Mouse (Mus musculus) regulatory T cell (primary cell): Measurements from ENCODE around the gene Cgref1.

Source experiments
- in situ Hi-C: fragments of 300-600 bp; cut with MboI, MseI; formaldehyde crosslinking; loops from one replicate; pipeline ENCODE4 v1.15.1; 2025; ENCODE audit warnings: high pct_unique_total_duplicates

The Cgref1 gene

DNA sequence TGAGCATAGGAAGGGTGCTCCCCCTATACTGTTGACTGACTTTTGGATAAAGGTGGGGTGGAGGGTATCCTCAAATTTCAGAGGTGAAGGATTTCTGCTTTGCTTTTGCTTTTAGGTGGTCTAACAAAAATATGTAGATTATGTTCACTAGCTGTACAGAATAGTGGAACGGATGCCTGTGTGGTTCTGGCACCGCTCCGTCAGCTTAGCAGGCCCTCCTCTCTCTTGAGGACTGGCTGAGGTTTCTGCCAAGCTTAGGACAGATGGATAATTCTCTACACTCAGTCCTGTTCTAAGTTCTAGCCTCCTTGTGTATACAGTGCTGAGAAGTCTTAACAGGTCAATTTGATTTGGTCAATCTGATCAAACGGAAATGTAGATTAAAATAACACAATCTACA is 5.1 kb upstream of the Cgref1 start:
- in situ Hi-C loops = no loop called here

DNA sequence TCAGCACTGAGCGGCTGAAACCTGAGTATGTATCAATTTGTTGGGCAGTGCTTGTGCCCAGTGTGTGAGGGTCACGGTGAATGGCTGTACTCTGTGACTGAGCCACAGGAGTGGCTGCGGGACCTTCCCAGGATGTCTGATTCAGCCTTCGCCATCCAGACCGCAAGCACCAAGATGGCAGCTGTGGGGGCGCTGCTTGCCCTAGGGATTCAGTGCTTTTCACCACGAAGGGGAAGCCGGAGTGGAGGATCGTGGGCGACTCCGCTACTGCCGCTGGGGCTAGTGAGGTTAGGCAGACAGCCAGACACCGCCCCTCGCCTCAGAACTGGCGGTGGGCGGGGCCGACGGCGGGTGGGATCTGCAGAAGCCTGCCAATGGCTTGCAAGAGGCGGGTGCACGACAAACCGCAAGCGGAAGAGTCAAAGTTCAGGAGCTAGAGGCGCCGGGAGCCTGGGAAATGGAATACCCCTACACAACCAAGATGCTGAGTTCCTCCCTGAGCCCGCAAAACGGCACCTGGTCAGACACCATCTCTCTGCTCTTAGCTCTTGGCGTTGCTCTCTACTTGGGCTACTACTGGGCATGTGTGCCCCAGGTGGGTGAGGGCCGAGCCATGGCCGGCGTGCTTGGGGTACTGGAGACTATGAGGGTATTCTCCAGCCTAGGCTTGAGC is 4.4 kb upstream of the Cgref1 start:
- in situ Hi-C loops = no loop called here

DNA sequence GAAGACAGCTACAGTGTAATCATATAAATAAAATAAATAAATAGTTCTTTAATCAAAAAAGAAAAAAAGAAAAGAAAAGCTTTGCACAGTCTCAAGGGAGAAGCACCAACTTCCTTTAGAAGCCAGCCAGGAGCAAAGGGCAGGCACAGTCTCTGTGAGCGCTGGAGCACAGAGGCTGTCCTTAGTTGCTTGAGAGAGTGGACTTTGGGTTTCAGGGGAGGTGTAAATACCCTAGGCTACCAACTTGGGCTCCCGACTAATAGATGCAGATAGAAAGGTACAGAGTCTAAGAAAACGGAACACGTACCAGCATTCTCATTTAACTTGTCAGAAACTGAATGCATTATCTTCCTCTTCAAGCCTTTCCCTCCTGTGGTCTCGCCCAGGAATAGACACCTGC is 3.2 kb upstream of the Cgref1 start:
- in situ Hi-C loops = no loop called here

DNA sequence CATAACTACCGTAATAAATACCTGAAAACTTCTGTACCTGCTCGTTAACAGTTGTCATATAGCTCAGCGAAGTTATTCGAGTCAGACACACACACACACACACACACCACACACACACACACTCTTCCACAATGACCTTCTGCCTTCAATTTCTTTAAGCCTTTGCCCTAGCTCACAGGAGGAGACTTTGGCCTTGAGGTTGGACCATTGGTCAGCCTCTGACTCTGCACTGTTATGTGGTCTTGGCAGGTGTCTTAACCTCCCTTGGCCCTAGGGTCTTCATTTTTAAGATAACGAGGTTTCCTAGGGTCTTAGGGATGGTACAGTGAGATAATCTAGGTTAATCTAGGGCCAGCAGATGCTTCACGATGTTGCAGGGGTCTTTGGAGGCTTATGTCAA is 1.0 kb downstream of the Cgref1 start:
- in situ Hi-C loops = no loop called here

DNA sequence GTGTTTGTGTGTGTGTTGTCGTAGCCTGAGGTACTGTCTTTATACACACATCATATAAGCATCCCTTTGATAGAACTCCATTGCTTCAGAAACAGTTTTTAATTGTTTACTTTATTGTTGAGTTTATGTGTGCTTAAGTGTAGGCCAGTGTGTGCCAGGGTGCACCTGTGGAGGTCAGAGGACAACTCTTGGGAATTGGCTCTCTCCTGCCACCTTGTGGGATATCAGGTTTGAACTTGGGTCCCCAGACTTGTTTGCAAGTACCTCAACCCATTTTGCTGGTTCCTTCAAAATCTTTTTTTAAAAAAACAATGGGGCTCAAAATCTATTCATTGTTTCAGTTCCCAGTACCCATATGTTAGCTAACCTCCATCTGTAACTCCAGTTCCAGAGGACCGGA is 2.4 kb downstream of the Cgref1 start:
- in situ Hi-C loops = no loop called here

DNA sequence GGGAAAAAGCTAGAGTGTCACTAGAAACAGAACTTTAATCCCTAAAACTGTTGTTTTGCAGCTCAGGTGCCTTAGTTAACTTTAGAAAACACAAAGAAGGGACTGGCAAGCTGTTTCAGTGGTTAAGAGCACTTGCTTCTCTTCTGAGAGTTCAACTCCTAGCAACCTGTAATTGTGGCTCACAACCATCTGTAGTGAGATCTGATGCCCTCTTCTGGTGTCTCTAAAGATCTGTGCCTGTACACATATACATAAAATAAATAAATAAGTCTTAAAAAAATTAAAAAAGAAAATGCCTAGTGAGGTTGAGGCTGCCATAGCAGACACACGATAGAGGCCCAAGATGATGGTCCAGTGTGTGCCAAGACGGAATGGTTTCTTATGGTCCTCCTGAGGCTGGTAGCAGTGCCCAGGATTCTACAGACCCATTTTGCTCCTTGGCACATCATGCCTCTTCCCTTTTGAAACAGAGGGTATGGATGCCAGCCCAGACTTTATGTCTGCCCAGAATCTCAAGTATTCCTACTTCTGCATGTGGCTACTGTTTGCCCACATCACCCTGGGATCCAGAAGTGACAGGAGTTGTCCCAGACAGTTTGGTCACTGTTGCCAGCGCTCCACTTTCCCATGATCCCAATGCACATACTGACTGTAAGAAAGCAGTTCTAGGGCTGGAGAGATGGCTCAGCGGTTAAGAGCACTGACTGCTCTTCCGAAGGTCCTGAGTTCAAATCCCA is 10.5 kb downstream of the Cgref1 start:
- in situ Hi-C loops = loop anchor here (5.0 kb wide), 1 partner anchor 57 kb away; no protein-coding TSS in a partner anchor

DNA sequence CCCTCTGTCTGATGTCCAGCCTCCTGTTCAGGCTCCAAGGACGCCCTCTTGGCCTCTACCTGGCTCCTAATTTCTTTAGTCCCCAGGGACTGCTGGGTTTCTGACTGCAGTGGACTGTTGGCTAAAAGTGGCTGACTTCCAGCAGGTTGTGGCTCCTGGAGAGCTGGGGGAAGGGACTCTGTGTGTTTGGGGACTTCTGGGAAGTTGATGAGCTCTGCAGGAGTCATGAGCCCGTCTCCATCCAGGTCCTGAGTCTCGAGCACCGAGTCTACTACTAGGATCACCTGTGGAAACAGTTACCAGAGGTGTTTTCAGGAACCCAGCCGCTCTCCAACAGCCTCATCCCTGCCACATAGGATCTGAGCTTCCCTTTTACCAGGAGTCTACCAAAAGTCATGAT is 11.7 kb downstream of the Cgref1 start:
- in situ Hi-C loops = loop anchor here (5.0 kb wide), 1 partner anchor 59 kb away; no protein-coding TSS in a partner anchor

DNA sequence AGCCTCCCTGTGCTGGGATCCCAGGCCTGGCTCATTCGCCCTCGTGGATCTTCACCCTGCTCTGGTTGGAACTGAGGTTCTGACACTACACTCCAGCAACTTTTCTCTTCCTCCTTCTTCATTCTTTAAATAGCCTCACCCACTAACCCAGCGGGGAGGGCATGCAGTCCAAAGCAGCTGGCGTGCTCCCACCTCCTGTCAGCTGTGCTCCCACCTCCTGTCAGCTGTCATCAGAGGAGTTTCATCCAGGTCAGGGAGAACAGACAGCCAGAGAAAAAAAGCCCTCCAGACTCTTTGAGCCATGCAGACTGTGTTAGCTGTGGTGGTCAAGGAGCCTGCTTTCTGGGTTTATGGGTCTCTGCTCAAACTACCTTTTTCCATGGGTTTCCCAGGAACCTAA is 14.0 kb downstream of the Cgref1 start:
- in situ Hi-C loops = loop anchor here (5.0 kb wide), 1 partner anchor 61 kb away; no protein-coding TSS in a partner anchor

DNA sequence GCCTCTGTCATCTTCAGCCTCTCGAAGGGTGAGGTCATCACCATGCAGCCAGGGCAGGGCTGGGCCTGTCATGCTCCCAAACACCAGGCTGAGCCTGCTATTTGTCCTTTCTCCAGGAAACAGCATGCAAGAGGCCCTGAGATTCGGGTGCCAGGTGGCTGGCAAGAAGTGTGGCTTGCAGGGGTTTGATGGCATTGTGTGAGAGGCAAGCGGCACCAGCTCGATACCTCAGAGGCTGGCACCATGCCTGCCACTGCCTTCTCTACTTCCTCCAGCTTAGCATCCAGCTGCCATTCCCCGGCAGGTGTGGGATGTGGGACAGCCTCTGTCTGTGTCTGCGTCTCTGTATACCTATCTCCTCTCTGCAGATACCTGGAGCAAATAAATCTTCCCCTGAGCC is 14.5 kb downstream of the Cgref1 start:
- in situ Hi-C loops = loop anchor here (5.0 kb wide), 1 partner anchor 61 kb away; no protein-coding TSS in a partner anchor

DNA sequence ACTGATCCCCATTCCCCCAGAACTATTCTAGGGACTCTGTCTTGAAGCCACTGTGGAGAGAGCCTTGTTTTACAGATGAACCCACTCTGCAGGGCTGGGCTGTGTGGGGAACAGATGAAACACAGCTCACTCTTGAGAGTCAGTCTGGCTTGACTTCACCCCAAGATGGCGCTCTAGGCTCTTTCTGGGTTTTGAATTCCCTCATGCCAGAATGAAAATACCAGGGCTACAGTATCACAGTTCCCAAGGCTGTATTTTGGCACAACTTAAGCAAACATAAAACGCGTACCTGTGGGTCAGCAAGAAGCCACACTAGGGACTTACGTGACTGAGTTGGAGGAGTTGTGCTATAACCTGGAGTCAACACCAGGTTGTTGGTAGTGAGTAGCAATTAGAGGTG is 15.3 kb downstream of the Cgref1 start:
- in situ Hi-C loops = loop anchor here (5.0 kb wide), 1 partner anchor 62 kb away; no protein-coding TSS in a partner anchor

DNA sequence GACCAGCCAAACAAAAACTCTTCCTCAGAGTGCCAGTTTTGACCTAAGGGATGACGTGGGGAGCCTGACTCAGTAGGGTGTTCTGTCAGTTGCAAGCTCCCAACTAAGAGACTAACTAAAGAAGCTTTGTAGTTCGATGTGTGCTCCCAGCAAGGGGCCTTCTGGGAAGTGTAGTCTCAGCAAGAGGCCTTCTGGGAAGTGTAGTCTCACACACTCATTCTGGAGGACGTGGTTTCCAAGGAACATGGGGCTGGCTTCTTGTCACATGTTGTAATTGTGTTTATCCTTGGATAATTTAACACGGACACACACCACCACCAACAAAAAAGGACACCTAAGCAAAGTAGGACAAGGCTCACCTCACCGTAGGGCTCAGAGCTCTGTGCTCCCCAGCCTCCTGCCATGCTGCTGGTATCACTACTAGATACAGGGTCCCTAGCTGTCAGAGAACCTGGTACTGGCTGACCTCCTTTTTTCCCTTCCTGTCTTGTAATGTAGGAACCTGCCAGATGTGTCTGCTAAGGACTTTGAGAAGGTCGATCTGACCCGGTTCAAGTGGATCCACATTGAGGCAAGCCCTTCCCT is 17.4 kb downstream of the Cgref1 start:
- in situ Hi-C loops = no loop called here

DNA sequence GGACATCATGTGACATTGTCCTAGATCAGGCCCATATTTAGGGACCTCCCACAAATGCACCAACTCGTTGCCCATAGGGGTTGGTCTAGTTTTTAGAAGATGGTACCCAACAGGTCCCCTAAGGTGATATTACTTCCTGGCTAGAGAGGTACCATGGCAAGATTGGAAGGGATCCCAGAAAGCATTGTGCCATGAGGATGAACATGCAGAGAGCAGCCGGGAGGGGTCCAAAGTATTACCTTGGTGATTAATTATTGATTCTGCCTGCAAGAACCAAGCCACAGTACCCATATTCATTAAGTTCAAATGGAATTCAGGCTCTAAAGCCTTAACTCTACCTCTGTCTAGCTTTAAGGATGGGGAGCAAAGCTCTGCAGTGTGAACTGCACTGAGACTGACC is 19.3 kb downstream of the Cgref1 start:
- in situ Hi-C loops = no loop called here

DNA sequence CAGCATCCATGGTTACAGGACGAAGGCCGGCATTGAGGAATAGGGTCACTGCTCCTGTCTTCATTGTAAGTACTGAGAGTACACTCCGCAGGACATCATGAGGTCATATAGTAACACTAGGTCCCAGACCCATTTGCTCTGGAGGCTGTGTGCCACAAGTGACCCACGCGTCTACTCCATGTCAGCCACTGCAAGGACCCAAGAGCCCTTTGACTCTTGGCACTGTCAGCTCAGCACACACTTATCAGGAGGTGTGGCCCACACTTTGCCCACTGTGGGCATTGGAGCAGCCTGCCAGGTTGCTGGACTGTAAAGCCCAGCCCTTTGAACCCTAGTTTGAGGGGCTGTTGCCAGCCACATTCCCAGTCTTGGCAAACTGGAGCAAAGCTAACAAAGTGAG is 20.2 kb downstream of the Cgref1 start:
- in situ Hi-C loops = no loop called here

DNA sequence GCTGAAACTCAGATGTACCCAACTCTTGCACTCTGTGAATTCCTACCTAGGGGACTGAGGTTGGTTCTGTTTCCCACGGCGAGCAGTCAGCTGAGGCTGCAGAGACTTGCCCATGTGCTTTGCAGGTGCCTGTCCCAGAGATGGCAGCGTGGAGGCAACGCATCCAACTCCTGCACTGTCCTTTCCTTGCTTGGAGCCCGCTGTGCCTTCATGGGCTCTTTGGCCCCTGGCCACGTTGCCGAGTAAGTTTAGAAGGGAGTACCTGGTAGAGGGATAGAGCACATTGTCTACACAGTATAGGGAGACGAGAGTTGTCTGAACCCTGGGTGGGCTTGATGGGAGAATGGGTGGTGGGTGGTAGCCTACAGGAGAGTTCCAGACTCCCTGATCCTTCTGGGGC is 20.8 kb downstream of the Cgref1 start:
- in situ Hi-C loops = no loop called here

DNA sequence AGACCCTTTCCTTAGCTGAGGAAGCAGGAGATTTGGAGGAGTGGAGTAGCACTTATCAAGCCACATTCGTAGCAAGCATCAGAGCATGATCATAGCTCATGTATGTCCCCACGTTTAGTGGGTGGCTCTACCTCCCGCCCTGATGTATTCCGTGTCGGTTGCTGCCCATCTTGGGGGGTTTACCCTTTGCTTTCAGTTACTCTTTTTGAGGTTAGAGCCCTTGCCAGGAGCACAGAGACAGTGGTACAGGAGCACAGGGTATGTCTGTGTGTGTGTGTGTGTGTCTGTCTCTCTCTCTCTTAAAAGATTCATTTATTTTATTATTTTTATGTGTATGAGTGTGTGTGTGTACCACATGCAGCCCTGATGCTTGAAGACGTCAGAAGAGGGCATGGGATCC is 22.3 kb downstream of the Cgref1 start:
- in situ Hi-C loops = no loop called here

DNA sequence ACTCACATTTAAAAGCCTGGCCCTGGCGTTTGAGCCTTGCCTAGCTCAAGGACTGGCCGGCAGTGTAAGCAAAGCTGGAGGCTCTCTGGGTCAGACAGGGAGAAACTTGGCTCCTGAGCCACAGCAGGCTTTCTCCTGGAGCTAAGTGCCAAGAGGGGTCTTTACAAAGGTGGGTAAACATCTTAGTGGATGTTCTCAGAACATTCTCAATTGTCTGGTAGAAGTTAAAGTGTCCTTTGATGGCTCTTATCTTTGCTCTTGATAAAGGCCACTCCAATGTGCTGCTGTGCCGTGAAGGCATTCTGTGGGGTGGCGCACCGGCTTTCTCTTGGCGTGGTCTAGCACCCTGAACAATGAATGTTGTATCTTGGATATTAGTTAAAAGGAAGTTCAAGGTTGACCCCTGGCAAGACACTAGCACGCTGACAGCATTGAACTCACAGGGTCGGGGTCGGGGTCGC is 22.8 kb downstream of the Cgref1 start:
- in situ Hi-C loops = no loop called here

DNA sequence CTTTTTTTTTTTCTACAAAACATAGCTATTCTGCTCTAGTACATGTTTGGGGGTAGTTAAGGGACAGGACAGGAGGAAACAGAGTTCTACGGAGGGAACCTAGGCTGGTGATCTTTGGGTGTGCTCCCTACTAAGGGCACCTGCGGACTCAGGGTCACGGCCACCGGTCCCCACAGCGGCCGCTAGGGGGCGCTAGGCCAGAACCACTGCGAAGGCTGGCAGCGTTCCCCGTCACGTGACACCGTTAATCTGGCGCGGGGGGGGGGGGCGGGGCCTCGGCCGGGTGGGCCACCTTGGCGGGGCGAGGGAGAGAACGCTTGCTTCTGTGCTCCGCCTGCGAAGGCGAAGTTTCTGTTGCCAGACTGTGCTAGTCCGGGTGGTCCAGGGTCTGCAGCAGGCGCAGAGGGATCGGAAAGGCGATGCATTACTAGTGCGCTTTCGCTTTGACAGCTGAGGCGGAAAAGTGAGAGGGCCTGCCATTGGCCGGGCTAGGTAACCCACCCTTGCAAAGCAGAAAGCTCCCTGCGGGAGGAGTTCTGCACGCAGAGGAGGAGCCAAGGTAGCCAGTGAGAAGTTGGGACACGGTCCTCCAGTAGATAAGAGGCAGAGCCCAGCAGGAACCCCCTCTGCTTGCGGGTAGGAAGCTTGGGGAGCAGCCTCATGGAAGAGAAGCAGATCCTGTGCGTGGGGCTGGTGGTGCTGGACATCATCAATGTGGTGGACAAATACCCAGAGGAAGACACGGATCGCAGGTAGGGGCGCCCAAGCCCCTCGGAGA is 23.9 kb downstream of the Cgref1 start, which contains the start of gene Khk:
TSS of gene Khk (plus strand) at position 176 of the 778 bp plus-strand sequence.
- in situ Hi-C loops = no loop called here

DNA sequence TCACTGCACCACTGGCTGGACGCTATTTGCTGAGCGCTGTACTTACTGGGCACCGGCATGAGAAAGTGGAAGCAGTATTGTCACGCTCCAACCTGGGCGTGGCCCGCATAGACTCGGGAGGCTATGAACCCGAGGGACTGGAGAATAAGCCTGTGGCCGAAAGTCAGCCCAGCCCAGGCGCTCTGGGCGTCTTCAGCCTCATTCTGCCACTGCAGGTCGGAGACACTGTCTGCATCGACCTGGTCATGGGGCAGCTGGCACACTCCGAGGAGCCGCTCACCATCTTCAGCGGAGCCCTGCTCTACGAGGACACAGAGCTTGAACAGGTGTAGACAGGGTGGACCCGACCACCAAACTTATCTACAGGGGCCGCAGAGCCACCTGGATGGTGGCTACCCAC is 24.8 kb downstream of the Cgref1 start:
- in situ Hi-C loops = no loop called here

DNA sequence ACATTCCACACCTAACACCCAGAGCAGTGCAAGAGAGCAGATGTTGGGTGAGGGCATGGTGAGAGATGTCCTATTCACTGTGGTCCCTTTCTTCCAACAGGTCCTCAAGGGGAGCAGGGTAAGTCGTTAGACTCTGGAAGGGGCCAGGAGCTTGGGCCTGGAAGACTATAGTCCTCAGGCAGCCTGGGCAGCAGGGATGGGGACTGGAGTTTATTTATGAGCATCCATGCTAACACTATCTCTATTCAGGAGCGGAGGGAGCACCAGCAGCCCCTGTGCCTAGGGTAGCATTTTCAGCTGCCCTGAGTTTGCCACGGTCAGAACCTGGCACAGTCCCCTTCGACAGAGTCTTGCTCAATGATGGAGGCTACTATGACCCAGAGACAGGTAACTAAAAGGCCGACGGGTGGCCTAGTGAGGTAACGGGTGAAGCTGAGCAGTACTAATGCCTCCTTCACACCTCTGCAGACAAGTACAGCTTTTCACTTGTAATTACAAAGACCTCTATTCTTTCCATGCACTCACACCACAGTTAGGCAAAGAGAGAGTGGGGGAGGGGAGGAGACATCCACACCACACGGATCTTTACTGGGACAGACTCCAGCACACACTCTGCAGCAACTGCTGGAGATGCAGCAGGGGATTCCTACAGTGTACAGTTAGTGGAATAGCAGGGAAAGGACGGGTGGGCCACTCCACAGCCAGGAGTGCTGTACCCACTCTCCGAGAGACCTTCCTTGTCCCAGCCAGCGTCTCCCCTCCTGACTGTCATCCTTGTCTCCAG is 25.4 kb downstream of the Cgref1 start:
- in situ Hi-C loops = loop anchor here (5.0 to 10.0 kb wide), 2 partner anchors 48 to 1455 kb away; no protein-coding TSS in a partner anchor

DNA sequence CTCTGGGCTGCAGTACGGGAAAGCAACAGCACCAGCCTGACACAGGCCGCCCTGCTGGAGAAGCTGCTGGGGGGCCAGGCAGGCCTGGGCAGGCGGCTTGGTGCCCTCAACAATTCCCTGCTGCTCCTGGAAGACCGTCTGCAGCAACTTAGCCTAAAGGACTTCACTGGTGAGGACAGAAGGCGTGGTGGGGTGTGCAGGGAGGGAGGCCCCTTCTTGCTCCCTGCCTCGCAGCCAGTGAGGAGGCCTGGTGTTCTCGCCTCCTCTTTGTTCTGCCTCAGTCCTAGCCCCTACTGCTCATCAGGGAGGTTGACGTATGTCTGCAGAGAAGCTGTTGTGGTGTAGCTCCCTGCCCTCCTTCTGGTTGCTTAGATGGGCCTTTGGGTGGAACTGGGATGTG is 26.7 kb downstream of the Cgref1 start:
- in situ Hi-C loops = loop anchor here (5.0 to 10.0 kb wide), 2 partner anchors 46 to 1456 kb away; no protein-coding TSS in a partner anchor
